Mouse (Mus musculus): Measurements from ENCODE around the gene Tcte1. TPM values are rescaled to one million over a fixed set of nuclear protein-coding genes. Genes with fewer than 3 reads are reported as not detected.

Gene Tcte1
- total RNA-seq, 4 experiments from 2014 or later, result not detected

DNA sequence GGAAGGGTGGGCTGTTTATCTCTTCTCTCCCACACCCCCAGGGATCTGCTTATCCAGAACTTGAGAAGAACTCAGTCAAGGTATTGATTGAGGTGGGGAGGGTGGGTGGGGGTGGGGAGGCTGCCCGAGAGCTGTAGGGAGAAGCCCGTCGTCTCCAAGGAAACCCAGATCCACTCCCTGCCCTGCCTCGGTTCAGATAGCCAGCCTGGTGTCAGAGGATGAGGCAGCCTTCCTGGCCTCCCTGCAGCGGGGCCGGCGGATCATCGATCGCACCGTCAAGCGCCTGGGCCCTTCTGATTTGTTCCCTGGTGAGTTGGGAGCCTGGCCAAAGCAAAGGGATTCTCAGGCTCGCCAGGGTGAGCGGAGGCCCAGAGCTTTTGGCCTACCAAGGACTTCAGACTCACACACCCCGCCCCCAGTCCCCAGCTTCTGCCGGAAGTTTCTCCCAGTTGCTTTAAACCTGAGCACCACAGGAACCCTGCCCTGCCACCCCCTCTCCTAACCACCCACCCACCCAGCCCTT, 8.0 kb upstream of the Tcte1 start:
- no peak for DNase-seq (ENCODE audit: low spot score in 2 of 2)

DNA sequence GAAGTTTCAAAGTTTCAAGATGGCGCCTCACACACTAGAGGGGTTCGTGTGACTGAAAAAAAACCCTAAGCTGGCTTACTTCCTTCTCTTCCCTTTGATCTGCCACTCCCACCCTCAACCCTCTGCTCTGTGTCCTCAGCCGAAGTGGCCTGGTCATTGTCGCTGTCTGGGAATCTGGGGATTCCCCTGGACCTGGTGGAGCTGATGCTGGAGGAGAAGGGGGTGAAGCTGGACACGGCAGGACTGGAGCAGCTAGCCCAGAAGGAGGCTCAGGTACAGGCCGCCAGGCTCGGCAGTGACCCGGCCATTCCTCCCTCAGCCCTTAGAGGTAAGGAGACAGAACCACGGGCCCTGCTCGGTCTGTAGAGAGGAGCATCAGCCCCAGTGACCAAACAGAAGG, 7.4 kb upstream of the Tcte1 start:
- no peak for DNase-seq (ENCODE audit: low spot score in 2 of 2)

DNA sequence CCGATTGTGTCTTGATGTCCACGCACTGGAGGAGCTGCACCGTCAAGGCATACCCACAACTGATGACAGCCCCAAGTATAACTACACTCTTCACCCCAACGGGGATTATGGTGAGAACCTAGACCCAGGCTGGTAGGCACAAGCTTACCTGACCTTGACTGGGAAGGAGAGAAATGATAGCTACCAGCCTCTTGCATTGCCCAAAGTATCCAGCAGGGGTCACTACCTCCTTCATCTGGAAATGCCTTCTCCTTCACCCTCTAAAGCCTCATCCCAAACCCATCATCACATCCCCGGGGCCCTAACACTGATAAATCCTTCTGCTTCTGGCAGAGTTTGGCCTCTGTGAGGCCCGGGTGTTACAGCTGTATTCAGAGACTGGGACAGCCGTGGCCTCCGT, 6.7 kb upstream of the Tcte1 start:
- DNase-seq (ENCODE audit: low spot score in 2 of 2), result peak; percentile 43 to 44

DNA sequence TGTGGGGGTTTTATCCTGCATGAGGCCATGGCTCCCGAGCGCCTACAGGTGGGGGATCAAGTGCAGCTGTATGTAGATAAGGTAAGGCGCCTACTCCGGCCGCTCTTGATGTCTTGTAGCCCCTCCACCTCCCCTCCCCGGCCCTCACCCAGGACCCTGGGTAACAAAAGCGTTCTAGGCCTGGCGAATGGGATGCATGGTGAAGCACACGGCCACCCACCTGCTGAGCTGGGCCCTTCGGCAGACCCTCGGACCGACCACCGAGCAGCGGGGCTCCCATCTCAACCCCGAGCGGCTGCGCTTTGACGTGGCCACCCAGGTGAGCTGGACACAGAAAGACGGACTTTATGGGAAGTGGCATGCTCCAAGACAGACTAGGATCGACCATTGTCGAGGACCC, 6.1 kb upstream of the Tcte1 start:
- DNase-seq (ENCODE audit: low spot score in 2 of 2), result no peak

DNA sequence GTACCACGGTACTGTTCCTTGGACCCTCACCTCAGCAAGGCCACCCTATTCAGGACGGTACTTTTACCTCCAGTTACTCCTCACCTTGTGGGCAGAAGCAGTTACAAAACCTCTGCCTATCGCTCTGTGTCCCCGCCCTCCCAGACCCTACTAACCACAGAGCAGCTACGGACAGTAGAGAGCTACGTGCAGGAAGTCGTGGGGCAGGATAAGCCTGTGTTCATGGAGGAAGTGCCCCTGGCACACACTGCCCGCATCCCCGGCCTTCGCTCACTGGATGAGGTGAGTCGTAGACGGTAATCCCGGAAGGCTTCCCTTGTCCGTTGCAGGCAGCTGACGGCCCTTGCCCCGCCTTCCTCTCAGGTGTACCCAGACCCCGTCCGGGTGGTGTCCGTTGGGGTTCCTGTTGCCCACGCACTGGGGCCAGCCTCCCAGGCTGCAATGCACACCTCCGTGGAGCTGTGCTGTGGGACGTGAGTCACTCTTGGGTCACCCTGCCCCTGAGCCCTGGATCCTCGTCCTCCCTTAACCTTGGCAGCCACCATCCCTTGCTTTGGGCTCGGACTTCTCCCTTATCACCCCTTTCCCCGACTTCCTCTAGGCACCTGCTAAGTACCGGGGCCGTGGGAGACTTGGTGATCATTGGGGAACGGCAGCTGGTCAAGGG, 5.6 kb upstream of the Tcte1 start:
- DNase-seq (ENCODE audit: low spot score in 2 of 2), result no peak

DNA sequence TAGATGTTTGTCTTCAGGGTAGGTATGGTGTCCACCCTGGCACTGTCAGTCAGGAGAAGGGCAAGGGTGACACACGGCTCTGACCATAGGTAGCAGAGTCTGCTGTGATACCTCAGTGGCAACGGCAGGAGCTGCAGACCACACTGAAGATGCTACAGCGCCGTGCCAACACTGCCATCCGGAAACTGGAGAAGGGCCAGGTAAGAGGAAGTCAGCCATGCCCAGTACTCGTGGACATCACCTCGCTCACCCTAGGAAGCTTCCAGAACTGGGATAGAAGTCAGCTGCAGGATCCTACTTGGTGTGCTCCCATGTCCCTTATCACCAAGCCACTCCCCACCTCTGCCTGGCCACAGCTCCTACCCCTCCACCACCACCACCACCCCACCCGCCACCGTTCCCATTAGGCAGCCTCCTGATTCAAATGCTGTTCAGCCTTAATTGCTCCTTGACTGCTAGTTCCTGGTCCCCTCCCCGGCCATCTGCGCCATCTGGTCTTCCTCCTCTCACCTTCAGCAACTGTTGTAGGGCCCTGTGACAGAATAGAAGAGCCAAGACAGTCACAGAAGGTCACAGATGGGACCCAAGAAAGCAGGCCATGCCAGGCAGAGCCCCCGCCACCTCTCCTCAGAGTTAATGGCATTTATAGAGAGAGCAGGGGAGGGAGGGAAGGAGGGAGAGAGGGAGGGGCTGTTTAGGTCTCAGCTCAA, 4.3 kb upstream of the Tcte1 start:
- no peak for DNase-seq (ENCODE audit: low spot score in 2 of 2)

DNA sequence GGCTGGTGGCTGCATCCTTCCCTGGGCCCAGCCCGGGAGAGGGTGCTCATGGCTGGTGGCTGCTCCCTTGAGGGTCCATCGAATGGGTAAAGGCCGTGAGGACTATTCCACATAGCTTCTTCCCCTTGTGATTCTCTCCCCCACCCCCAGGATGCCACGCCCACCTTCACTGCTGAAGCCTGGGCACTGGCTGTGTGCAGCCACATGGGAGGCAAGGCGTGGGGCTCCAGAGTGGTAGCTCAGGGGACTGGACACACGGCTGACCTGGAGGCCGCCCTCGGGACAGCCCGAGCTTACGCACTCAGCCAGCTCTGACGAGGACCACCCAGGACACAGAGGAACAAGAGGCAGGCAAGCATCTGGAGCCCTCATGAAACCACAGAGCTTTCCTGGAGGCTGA, 3.1 kb upstream of the Tcte1 start:
- no peak for DNase-seq (ENCODE audit: low spot score in 2 of 2)

DNA sequence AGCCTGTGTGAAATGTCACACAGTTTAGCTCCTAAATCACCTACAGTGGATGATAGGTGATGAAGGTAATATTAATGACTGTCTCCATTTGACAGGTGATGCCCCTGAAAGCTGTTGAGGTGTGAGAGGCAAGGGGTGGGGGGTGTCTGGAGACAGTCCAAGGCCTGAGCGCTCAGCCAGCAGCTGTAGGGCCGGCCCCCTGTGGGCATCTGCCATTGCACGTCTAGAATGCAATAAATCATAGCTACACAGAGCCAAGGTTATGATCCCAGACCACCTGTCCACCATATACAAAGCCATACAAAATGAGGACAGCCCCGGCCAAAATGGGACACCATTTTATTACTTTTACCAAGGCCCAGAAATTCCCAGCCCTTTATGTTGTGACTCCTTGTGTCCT, 1.7 kb downstream of the Tcte1 start:
- DNase-seq (ENCODE audit: low spot score in 2 of 2), result no peak

DNA sequence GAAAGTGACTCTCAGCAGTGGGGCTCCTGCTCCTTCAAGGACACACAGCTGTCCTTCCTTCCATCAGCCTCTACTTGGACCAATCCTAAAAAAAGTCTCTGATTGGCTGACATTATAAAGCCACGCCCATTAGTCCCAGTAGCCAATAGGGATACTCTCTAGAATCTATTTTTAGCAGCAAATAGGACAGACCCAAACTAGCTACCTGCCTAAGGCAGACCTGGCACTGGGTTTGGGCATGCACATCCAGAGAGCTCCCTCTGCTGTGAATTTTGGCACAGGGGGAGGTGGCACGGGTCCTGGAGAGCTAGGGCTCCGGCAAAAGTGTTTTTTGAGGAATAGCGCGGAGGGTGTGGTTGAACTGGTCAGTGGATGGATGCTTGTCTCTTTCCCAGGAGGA, 3.3 kb downstream of the Tcte1 start:
- DNase-seq (ENCODE audit: low spot score in 2 of 2), result no peak

DNA sequence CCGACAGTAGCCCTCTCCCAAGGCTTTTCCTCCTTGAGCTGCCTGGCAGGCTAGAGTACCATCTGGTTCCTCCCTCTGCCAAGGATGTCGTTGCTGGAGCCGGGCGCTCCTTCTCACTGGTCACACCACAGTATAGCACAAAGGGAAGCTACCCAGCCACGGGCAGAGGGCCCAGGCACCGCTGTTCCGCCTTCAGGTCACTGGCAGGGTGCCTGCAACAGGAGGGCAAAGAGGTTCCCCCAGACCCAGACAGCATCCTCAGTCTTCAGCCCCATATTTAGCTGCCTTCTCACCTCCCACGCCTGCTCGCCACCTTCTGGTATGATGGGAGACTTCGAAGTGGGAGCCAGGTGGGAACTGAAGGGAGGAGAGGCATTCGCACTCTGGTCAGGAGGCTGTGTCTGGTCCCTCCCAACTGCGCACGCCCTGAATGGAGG, 7.1 kb downstream of the Tcte1 start:
- no peak for DNase-seq (ENCODE audit: low spot score in 2 of 2)

DNA sequence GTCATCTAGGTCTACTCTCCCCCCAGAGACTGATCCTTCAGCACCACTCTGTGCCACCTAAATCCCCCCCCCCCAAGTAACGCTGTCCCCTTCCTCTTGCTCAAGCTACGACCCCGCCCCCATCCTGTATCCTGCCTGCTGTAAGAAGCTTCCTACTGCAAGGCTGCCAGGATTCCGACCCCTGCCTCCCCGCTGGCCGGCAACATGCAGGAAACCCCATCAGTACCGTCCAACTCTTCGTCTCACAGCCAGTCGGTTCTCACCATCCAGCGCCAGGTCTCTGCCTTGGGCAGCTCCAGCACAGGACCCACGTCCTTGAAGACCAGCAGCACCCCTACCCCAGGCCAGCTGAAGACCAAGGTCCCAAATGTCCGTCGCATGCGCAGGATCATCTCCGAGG, 9.7 kb downstream of the Tcte1 start:
- no peak for DNase-seq (ENCODE audit: low spot score in 2 of 2)

DNA sequence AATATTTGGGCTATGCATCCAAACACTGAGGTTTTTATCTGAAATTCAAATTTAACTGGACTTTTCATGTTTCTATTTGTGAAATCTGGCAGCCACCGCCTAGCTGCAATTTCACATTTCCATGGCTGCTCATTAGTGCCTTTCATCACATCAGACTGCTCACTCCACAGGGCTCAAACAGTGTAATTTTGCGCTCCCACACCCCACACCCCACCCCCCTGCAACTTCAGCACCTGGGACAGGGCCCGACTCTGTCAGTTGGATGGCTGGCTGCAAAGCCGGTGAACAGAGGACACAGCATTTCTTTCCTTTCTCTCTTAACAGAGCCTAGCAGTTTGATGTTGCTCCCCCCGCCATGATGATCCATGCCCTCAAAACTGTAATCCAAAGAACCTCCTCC, 13.0 kb downstream of the Tcte1 start:
- no peak for DNase-seq (ENCODE audit: low spot score in 2 of 2)

DNA sequence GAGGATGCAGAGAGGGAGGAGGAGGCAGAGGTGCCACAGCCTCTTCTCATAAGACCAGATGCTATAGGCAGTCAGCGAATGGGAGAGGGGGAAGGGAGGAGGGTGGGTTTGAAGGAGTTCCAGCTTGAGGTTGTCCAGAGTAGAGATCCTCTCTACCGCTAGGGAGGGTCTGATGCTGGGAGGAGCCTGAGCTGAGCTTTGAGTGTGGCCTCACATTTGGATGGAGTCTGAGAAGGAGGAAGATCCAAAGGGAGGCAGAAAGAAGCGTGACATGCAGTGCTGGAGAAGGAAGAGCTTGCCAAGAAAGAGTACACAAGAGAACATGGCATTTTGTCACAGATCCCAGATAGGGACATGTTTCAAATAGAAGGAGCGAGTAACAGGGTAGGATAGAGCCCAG, 15.2 kb downstream of the Tcte1 start:
- DNase-seq (ENCODE audit: low spot score in 2 of 2), result no peak

DNA sequence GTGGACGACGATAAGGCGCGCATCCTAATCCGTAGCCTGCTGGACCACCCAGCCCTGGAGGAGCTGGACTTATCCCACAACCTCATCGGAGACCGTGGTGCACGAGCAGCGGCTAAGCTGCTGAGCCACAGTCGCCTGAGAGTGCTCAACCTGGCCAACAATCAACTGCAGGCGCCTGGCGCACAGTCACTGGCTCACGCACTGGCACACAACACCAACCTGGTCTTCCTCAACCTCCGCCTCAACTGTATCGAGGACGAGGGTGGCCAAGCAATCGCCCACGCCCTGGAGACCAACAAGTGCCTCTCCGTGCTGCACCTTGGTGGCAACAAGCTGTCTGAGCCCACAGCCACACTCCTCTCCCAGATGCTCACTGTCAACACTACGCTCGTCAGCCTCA, 16.4 kb downstream of the Tcte1 start:
- no peak for DNase-seq (ENCODE audit: low spot score in 2 of 2)

DNA sequence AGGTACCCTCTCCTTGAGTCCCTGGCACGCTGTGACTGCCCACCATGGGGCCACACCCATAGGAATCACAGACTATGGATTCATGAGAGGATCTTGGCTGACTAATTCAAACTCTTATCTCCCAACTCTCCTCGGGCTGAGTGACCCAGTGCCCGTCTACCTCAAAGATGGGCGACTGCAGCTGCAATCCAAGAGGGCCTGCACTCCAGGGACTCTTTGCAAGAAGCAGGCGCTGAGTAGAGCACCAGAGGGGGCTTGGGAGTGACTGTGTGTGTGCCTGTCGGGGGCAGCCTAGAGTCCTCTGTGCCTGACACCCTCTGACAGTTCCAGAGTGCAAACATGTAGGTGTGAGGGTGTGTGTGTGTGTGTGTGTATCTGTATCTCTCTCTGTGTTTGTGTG, 18.9 kb downstream of the Tcte1 start:
- no peak for DNase-seq (ENCODE audit: low spot score in 2 of 2)

DNA sequence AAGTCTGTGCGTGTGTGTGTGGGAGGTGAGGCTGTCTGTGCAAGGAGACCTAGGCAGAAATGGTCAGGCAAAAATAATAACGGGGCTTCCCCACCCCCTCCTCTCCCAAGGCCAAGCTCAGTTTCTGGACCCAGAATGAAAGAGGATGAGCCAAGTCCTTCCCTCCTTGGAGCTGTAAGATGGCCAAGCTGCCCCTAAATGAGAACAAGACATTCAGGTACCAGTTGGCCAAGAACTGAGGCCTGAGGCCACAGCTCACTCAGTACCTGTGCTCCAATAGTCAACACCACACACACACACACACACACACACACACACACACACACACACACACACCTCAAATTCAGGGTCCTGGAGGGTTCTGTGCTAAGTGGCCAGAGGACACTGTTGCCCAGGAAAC, 19.5 kb downstream of the Tcte1 start:
- no peak for DNase-seq (ENCODE audit: low spot score in 2 of 2)

DNA sequence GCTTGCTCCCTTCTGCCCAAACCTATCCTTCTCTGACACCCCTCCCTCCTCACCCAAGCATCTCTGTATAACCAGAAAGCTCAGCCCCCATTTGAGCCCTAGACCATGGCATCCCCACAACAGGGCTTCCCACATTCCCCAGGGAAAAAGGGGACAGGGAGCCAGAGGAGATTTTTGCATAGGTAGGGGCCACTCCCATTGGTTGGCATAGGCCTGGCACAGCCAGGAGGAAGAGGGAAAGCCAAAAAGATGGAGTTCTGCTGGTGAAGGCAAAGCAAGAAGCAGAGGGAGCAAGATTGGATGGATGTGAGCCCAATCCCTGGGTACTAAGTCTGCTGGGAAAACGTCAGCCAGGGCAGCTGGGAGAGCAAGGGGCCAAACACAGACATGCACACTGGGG, 19.9 kb downstream of the Tcte1 start:
- no peak for DNase-seq (ENCODE audit: low spot score in 2 of 2)

DNA sequence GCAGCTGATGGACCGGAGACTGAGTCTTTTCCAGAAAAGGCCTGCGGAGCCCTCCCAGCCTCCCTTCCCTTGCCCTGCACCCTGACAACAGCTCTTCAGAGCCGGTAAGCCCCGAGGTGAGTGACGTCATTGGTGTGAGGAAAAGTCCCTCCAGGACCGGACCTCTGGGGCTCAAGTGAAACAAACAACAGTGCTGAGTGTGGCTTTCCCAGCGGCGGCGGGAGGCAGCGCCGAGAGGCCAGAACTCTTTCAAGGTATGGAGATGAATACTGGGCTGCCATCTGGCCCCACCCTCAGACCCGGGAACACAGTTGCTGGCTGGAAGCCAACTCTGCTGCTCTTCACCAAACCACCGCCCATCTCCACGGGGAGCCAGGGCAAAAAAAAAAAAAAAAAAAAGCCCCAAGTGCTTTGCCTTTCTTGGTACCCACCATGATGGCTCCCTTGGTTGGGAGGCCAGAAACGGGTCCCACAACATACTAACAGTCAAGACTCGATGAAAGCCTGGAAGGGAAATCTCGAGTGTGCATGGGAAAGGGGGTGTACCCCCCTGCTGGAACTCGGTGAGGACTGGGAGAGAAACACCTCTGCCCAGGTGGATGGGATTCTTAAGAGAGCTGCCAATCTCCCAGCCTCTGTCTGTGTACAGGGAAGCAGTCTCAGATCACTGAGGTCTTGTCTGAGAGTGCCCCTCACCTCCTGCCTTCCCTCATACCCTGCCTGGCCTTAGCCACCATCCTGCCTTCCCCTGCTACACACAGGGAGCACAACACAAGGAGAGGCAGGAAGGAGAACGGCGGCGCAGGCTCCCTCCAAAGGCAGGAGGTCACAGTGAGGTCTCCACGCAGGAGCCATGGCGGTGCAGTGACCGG, 21.0 kb downstream of the Tcte1 start:
- DNase-seq (ENCODE audit: low spot score in 2 of 2), result no peak

DNA sequence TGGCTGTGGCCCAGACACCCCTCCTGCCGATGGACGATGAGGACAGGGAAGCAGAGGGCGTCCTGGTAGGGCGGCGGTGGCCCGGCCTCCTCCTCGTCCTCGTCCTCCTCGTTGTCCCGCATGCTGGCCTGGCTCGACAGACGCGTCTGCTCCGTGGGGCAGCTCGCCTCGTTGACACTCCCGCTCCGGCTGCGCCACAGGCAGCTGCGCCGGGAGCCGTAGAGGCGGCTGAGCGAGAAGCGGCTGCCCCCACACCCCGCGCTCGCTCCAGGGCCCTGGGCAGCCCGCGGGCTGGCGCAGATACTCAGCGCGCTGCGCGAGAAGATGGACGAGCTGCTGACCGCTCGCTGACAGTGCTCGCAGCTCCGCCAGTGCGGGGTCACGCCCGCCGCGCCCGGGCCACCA, 21.6 kb downstream of the Tcte1 start:
- DNase-seq (ENCODE audit: low spot score in 2 of 2), result no peak

DNA sequence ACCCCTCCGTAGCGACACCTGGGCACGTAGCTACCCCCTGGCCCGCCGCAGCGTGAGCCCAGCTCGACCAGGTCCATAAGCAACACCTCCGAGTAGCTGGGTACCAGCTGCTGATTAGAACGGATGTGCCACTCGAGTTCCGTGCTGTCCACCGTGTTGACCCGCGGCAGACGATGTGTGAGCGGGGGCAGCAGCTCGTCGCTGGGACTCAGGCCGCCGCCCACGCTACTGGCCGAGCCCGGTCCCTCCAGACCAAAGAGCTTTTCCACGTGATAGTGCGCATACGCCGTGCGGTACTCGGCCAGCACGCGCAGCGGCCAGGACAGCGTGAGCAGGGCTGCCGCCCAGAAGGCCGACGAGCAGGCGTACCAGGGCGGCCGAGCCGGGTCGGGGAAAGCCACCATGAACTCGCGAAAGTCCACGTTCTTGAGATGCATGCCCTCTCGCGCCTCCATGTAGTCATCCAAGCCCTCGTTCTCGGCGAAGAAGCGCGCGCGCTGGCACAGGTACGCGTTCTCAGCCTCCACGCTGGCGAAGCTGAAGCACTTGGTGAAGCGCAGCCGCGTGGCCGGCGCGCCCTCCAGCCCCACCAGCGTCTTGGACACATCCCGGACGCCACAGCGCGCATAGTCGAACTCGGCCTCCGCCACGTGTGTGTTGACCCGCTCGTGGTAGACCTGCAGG, 22.2 kb downstream of the Tcte1 start:
- DNase-seq (ENCODE audit: low spot score in 2 of 2), result no peak

DNA sequence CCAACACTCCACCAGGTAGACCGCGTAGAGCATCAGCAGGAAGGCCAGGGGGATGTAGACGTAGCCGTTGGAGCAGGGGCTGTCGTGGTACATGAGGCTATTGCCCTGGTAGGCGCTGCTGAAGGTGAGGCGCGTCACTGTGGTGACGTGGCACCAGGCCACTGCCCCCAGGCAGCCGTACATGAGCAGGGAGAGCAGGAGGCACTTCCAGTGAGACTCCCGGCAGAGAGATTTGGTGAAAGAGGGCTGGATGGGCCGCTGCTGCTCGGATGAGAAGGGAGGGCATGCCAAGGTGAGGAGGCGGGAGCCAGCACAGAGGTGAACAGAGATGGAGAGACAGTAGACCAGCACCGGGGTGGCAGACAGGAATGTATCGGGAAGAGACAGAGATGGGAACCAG, 23.7 kb downstream of the Tcte1 start:
- no peak for DNase-seq (ENCODE audit: low spot score in 2 of 2)
